Mouse (Mus musculus) liver, embryonic 14.5 days (tissue): Measurements from ENCODE around the gene L3mbtl1.

Experiments used
- CTCF ChIP-seq: IDR thresholded peaks from 2 replicates; pipeline ENCODE4 v1.5.1; 2016; ENCODE audit warnings: antibody characterized with exemption, low read depth, control low read depth
- EP300 ChIP-seq: IDR thresholded peaks from 2 replicates; pipeline ENCODE4 v1.6.1; 2016; ENCODE audit warnings: antibody characterized with exemption, low read depth

- TF ChIP-seq CTCF (no peak), EP300 (no peak)
Measured at GRCm38 (mm10) chr2:163001071-163001470, 57.8 kb downstream of the L3mbtl1 start.
